Mouse (Mus musculus): ENCODE measurements around the gene Mrps26. TPM values are rescaled to one million over a fixed set of nuclear protein-coding genes. Genes with fewer than 3 reads are reported as not detected.

Gene Mrps26
- polyA plus RNA-seq, 1 experiment from 2014 or later: 73.3 TPM

- H3K27ac ChIP-seq: no peak overlapping the region
- H3K36me3 ChIP-seq: no peaks in the 10 kb centered on the region
- H3K4me3 ChIP-seq: no peak overlapping the region
- no peaks in the 10 kb centered on the region for H3K9me3 ChIP-seq (replicated peaks)
- peaks cover 88% of the 10 kb centered on the region for H3K27me3 ChIP-seq
- no peak for ATAC-seq (ENCODE audit: low FRiP score)
- no peak overlapping the region for H3K9ac ChIP-seq
- no peak overlapping the region for H3K4me2 ChIP-seq (replicated peaks)
- WGBS: 2% methylated on average over 9 of the region's 9 CpGs
- peaks cover 27% of the 10 kb centered on the region for H3K4me1 ChIP-seq
Observed at GRCm38 (mm10) chr2:130577021-130577420, 13.5 kb downstream of the Mrps26 start.

DNA sequence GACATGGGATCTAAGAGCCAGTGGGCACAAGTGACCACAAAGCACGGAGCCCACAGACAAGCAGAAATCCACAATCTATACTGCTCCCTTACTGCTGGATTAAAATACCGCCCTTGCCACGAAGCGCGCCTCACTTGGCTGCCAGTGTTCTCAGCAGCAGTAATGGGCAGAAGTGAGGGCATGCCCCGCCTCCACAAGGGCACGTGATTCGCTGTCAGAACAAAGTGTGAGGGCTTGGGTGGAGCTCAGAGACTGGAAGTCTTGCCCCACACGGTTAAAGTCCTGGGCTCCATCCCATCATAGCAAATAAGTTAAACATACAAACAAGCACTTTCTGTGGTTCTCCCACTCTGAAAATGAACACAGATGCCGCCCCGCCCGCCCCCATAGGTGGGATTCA is 14.1 kb downstream of the Mrps26 start:
- H3K9me3 ChIP-seq (replicated peaks): no peaks in the 10 kb centered on the region
- no peak overlapping the region for H3K9ac ChIP-seq
- peaks cover 94% of the 10 kb centered on the region for H3K27me3 ChIP-seq
- peak overlapping the region; percentile 29 for H3K4me2 ChIP-seq (replicated peaks)
- H3K27ac ChIP-seq: no peak overlapping the region
- no peak for ATAC-seq (ENCODE audit: low FRiP score)
- H3K4me3 ChIP-seq: no peak overlapping the region
- H3K4me1 ChIP-seq: peaks cover 27% of the 10 kb centered on the region
- no peaks in the 10 kb centered on the region for H3K36me3 ChIP-seq
- WGBS: 3% methylated on average over 12 of the region's 12 CpGs

DNA sequence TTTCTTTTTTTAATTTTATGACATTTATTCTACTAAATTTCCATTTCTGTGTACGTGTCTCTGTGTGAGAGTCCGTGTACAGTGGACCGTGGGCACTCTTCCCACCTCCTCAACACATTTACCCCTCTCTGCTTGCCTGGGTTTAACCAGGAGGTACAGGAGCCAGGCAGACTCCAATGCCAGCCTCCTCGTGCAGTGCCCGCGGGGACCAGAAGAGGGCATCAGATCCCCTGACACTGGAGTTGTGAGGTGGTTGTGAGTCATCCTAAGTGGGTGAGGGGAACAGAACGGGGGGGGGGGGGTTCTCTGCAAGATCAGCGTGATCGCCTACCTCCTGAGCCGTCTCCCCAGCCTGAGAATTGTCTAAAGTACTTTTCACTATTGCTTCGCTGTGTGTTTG is 14.6 kb downstream of the Mrps26 start:
- Histone ChIP-seq H3K4me3 (no peak overlapping the region), H3K27me3 (peaks cover 99% of the 10 kb centered on the region), H3K27ac (no peak overlapping the region), H3K4me2 (replicated peaks) (no peak overlapping the region), H3K4me1 (peaks cover 27% of the 10 kb centered on the region), H3K36me3 (no peaks in the 10 kb centered on the region), H3K9me3 (replicated peaks) (no peaks in the 10 kb centered on the region), H3K9ac (no peak overlapping the region)
- WGBS: 9% methylated on average over 11 of the region's 11 CpGs
- ATAC-seq (ENCODE audit: low FRiP score): no peak

GRCm38 (mm10) chr2:130579791-130580190 is 16.2 kb downstream of the Mrps26 start:
- H3K27me3 ChIP-seq: peaks cover 95% of the 10 kb centered on the region
- H3K9ac ChIP-seq: no peak overlapping the region
- WGBS: 4% methylated on average over 8 of the region's 8 CpGs
- peaks cover 27% of the 10 kb centered on the region for H3K4me1 ChIP-seq
- no peak for ATAC-seq (ENCODE audit: low FRiP score)
- no peak overlapping the region for H3K4me2 ChIP-seq (replicated peaks)
- H3K36me3 ChIP-seq: no peaks in the 10 kb centered on the region
- no peak overlapping the region for H3K4me3 ChIP-seq
- no peaks in the 10 kb centered on the region for H3K9me3 ChIP-seq (replicated peaks)
- H3K27ac ChIP-seq: no peak overlapping the region

DNA sequence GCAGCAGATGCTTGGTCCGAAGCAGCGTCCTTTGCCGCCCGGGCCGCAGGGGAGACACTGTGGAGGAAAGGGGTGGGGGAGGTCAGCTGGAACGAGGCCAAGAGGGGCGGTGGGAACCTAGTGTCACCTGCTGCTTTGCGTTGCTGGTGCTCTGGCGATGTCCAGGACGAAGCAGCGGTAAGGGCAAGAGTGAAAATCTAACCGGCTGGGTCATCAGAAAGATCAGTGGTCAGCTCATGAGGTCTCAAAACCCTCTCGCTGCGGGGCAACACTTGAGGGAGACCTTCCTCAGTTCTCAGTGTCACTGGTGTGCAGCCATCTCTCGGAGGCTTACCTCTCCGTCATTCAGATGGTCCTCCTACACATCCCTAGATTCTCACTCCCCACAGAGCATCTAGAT is 17.7 kb downstream of the Mrps26 start:
- Histone ChIP-seq H3K9ac (peak overlapping the region; percentile 41; the same call in 1 of the 2 replicates), H3K4me2 (replicated peaks) (peak overlapping the region; percentile 53), H3K9me3 (replicated peaks) (no peaks in the 10 kb centered on the region), H3K4me3 (peak overlapping the region; percentile 24), H3K36me3 (no peaks in the 10 kb centered on the region), H3K4me1 (peaks cover 27% of the 10 kb centered on the region), H3K27ac (no peak overlapping the region), H3K27me3 (peaks cover 81% of the 10 kb centered on the region)
- 2% methylated on average over 16 of the region's 16 CpGs for WGBS
- no peak for ATAC-seq (ENCODE audit: low FRiP score)

- H3K4me1 ChIP-seq: peaks cover 15% of the 10 kb centered on the region
- 0 out of 2 replicates have a peak within 1 kb of the TSS, but pooled peaks have one; percentile 24 for H3K4me3 ChIP-seq
- H3K4me2 ChIP-seq (replicated peaks): no peak within 1 kb of the TSS
- H3K36me3 ChIP-seq: no peaks in the 10 kb centered on the region
- no peaks in the 10 kb centered on the region for H3K9me3 ChIP-seq (replicated peaks)
- H3K27ac ChIP-seq: no peak within 1 kb of the TSS
- H3K9ac ChIP-seq: no peak within 1 kb of the TSS
- ATAC-seq (ENCODE audit: low FRiP score): no peak
- 32% methylated on average over 10 of the region's 10 CpGs for WGBS
- H3K27me3 ChIP-seq: peaks cover 68% of the 10 kb centered on the region
Observed at GRCm38 (mm10) chr2:130582552-130582951, 19.0 kb downstream of the Mrps26 start, which contains the start of gene Avp. Gene Avp, minus strand, starts transcription at chr2:130582554.

- no peaks in the 10 kb centered on the region for H3K9me3 ChIP-seq (replicated peaks)
- H3K4me2 ChIP-seq (replicated peaks): no peak overlapping the region
- WGBS: 82% methylated on average over 10 of the region's 10 CpGs
- H3K4me1 ChIP-seq: peaks cover 12% of the 10 kb centered on the region
- no peak overlapping the region for H3K4me3 ChIP-seq
- H3K9ac ChIP-seq: no peak overlapping the region
- no peaks in the 10 kb centered on the region for H3K36me3 ChIP-seq
- no peak for ATAC-seq (ENCODE audit: low FRiP score)
- H3K27ac ChIP-seq: no peak overlapping the region
- H3K27me3 ChIP-seq: peaks cover 53% of the 10 kb centered on the region
Observed at GRCm38 (mm10) chr2:130583902-130584560, 20.5 kb downstream of the Mrps26 start.

DNA sequence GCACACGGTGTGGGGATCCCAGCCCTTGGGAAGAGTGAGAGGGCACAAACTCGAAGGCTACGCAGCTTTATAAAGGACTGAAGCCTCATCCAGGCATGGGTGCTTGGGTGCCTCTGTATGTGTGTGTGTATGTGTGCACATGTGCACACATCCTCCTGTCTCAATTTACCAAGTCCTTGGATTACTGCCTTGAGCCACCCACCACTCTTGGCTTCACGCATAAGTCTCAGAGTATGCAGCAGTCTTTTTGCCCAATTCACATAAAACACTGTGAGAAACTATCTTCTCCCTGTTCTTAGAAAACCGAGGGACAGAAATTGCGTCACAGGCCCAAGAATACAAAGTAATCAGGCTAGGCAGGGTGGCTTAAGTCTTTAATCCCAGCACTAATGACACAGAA is 22.5 kb downstream of the Mrps26 start:
- no peak overlapping the region for H3K4me3 ChIP-seq

DNA sequence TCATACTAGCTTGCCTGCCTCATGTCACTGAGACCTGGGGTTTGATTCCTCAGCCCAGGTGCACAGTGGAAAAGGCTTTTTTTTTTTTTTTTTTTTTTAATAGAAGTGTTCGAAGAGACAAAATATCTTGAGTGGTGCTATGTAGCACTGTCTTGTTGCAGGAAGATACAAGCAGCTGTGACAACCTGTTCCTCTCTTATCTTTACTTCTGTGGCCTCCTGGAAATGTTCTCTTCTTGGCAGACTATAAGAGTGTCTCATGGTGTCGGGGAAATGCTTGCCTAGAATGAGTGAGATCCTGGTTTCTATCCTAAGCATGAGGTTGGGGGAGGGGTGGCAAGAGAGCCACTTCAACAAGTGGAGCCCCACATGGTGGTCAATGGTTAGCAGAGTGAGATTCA is 24.8 kb downstream of the Mrps26 start:
- Histone ChIP-seq H3K4me3 (no peak overlapping the region), H3K4me1 (no peaks in the 10 kb centered on the region; the same call in 1 of the 2 replicates), H3K9ac (no peak overlapping the region), H3K27ac (no peak overlapping the region), H3K27me3 (peaks cover 9% of the 10 kb centered on the region), H3K36me3 (peaks cover 21% of the 10 kb centered on the region), H3K9me3 (replicated peaks) (no peaks in the 10 kb centered on the region), H3K4me2 (replicated peaks) (no peak overlapping the region)
- WGBS: 88% methylated on average over 2 of the region's 2 CpGs
- no peak for ATAC-seq (ENCODE audit: low FRiP score)

More for the DNA sequence above, 22.5 kb downstream of the Mrps26 start:
- Histone ChIP-seq H3K9ac (no peak overlapping the region), H3K36me3 (peaks cover 11% of the 10 kb centered on the region), H3K9me3 (replicated peaks) (no peaks in the 10 kb centered on the region), H3K4me1 (peaks cover 2% of the 10 kb centered on the region), H3K27me3 (peaks cover 33% of the 10 kb centered on the region), H3K27ac (no peak overlapping the region), H3K4me2 (replicated peaks) (no peak overlapping the region)
- 86% methylated on average over 6 of the region's 6 CpGs for WGBS
- ATAC-seq (ENCODE audit: low FRiP score): no peak

DNA sequence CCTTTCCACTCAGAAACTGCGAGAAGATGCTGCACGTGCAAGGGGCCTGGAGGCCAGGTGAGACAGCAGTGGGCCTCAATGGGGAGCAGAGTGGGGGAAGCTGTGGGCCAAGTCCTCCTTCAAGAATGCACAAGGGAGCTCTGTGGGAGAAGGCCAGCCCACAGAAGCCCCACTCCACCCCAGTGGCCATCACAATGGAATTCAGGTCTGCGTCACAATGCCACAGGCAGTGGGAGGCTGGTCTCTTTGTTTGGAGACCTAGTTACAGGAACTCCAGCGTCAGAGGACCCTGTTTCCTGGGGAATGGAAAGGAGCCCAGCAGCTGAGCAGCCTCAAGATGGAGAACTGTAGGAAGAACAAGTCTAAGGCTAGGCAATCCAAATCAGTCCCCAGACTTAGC is 25.6 kb downstream of the Mrps26 start:
- Histone ChIP-seq H3K36me3 (peaks cover 22% of the 10 kb centered on the region), H3K27ac (no peak overlapping the region), H3K27me3 (peaks cover 3% of the 10 kb centered on the region; the same call in 1 of the 2 replicates), H3K4me1 (no peaks in the 10 kb centered on the region; the same call in 1 of the 2 replicates), H3K4me3 (no peak overlapping the region), H3K4me2 (replicated peaks) (no peak overlapping the region), H3K9ac (no peak overlapping the region), H3K9me3 (replicated peaks) (no peaks in the 10 kb centered on the region)
- no peak for ATAC-seq (ENCODE audit: low FRiP score)
- WGBS: 54% methylated on average over 4 of the region's 4 CpGs

- H3K9me3 ChIP-seq (replicated peaks): no peaks in the 10 kb centered on the region
- no peaks in the 10 kb centered on the region; the same call in 1 of the 2 replicates for H3K4me1 ChIP-seq
- no peak overlapping the region for H3K4me2 ChIP-seq (replicated peaks)
- peaks cover 24% of the 10 kb centered on the region for H3K36me3 ChIP-seq
- no peak for ATAC-seq (ENCODE audit: low FRiP score)
- H3K27ac ChIP-seq: no peak overlapping the region
- no peaks in the 10 kb centered on the region for H3K27me3 ChIP-seq
- no peak overlapping the region for H3K4me3 ChIP-seq
- H3K9ac ChIP-seq: no peak overlapping the region
- WGBS: 98% methylated on average over 2 of the region's 2 CpGs
Observed at GRCm38 (mm10) chr2:130589761-130590160, 26.2 kb downstream of the Mrps26 start.

DNA sequence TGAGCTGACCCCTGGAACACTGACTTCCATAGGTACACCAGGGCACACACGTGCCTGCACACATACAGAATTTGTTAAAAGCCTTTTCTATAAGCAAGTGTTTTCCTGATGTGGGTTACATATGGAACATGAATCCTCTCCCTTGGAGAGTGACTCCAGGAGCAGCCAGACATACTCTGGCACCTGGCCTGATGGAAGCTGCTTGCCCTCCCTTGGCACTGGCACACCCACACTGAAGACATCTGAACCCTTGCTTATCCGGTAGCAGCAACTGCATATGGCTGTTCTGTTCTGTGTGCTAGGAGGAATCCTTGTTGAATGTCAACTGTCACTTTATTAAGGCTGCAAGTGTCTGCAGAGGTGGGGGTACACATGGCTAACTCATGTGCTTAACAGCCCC is 27.5 kb downstream of the Mrps26 start:
- Histone ChIP-seq H3K27ac (no peak overlapping the region), H3K36me3 (peaks cover 35% of the 10 kb centered on the region), H3K9me3 (replicated peaks) (no peaks in the 10 kb centered on the region), H3K9ac (no peak overlapping the region), H3K27me3 (no peaks in the 10 kb centered on the region), H3K4me1 (no peaks in the 10 kb centered on the region; the same call in 1 of the 2 replicates), H3K4me3 (no peak overlapping the region), H3K4me2 (replicated peaks) (no peak overlapping the region)
- 93% methylated on average over 2 of the region's 2 CpGs for WGBS
- no peak for ATAC-seq (ENCODE audit: low FRiP score)

GRCm38 (mm10) chr2:130595596-130595995 is 32.1 kb downstream of the Mrps26 start:
- peaks cover 59% of the 10 kb centered on the region for H3K36me3 ChIP-seq
- no peak overlapping the region for H3K9ac ChIP-seq
- H3K4me2 ChIP-seq (replicated peaks): no peak overlapping the region
- no peak overlapping the region for H3K27ac ChIP-seq
- WGBS: 85% methylated on average over 1 of the region's 1 CpGs
- no peaks in the 10 kb centered on the region for H3K27me3 ChIP-seq
- ATAC-seq (ENCODE audit: low FRiP score): no peak
- no peaks in the 10 kb centered on the region for H3K9me3 ChIP-seq (replicated peaks)
- no peak overlapping the region for H3K4me3 ChIP-seq
- no peaks in the 10 kb centered on the region for H3K4me1 ChIP-seq
